Mouse (Mus musculus): ENCODE results near the gene Glra1. TPM values are rescaled to one million over a fixed set of nuclear protein-coding genes. Genes with fewer than 3 reads are reported as not detected.

Glra1 gene
- not detected for polyA plus RNA-seq (2015; fragmentation: Illumina TruSeq; extraction: RNeasy Lipid Tissue Mini Kit (QIAGEN cat#74804); ENCODE audit: insufficient read depth, low replicate concordance)

GRCm38 (mm10) chr11:55607808-55608523, at the start of gene Glra1:
Gene Glra1 (minus strand): TSS chr11:55608198.

GRCm38 (mm10) chr11:55469048-55469843, 138.8 kb downstream of the Glra1 start, which contains the start of gene G3bp1:
Gene G3bp1 (plus strand): TSS chr11:55469685.

Other genes with a start within 250 kb of the Glra1 start
- gene Sparc, start 185.0 kb downstream of the Glra1 start, polyA plus RNA-seq (2015; fragmentation: Illumina TruSeq; extraction: RNeasy Lipid Tissue Mini Kit (QIAGEN cat#74804); ENCODE audit: insufficient read depth, low replicate concordance), result 278 TPM
- gene Atox1, start 147.0 kb downstream of the Glra1 start, polyA plus RNA-seq (2015; fragmentation: Illumina TruSeq; extraction: RNeasy Lipid Tissue Mini Kit (QIAGEN cat#74804); ENCODE audit: insufficient read depth, low replicate concordance), result 89.3 TPM
- 65.2 TPM for gene G3bp1, start 138.5 kb downstream of the Glra1 start, polyA plus RNA-seq (2015; fragmentation: Illumina TruSeq; extraction: RNeasy Lipid Tissue Mini Kit (QIAGEN cat#74804); ENCODE audit: insufficient read depth, low replicate concordance)

Data from spleen, adult 10 weeks (tissue).